Mouse (Mus musculus) liver, embryonic 14 days (tissue): ENCODE measurements around the gene Vmn1r64. TPM values are rescaled to one million over a fixed set of nuclear protein-coding genes. Genes with fewer than 3 reads are reported as not detected.

Source experiments
- polyA plus RNA-seq: library from polyadenylated mRNA; depleted of rRNA; stranded (reverse); fragments of >200 nt; gene quantifications from 2 replicates; pipeline ENCODE4 v1.2.3, GENCODE M21; 2012; rRNA removed

Vmn1r64 gene
- polyA plus RNA-seq = not detected in 2 replicates

DNA sequence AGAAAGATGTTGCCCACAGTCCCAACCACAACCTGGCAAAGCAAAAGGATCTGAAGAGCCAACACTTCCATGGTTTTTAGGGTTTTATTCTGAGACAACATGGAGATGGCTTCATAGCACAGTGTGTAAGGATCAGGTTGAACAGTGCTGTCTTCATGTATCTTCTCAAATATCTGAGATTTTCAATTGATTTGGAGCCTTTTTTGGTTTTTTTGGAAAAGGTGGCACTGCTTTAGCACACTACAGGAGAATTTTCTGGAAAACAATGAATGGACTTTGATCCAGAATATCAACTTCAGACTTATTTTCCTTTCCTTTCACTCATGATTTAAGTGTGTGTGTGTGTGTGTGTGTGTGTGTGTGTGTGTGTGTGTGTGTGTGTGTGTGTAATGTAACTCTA, at the start of gene Vmn1r64:
Gene Vmn1r64, minus strand, starts transcription at position 101 of the 400 bp plus-strand sequence.

Other genes with a start within 250 kb of the Vmn1r64 start
- gene Vmn1r62, start 210.9 kb downstream of the Vmn1r64 start, polyA plus RNA-seq = not detected in 2 replicates
- not detected in 2 replicates for gene Vmn1r63, start 79.1 kb downstream of the Vmn1r64 start, polyA plus RNA-seq
- not detected in 2 replicates for gene Vmn1r65, start 126.5 kb upstream of the Vmn1r64 start, polyA plus RNA-seq
- not detected in 2 replicates for gene Nlrp4c, start 160.6 kb upstream of the Vmn1r64 start, polyA plus RNA-seq